Mouse (Mus musculus) splenic B cell, adult 2 months (primary cell): ENCODE data around the gene Twsg1.

Source experiments
- DNase-seq: peaks from one replicate; pipeline ENCODE4 v3.0.0-alpha.2; 2011; ENCODE audit warnings: low read depth, low spot score
- H3K27me3 ChIP-seq: 2 replicates; pipeline ENCODE4 v1.6.1; 2012; ENCODE audit warnings: mild to moderate bottlenecking, low read length, moderate library complexity, mixed read lengths; ENCODE audit not compliant: control insufficient read depth, poor library complexity, insufficient read depth, severe bottlenecking
- H3K36me3 ChIP-seq: 2 replicates; pipeline ENCODE4 v1.6.1; 2012; ENCODE audit warnings: mild to moderate bottlenecking, low read length, moderate library complexity, mixed read lengths; ENCODE audit not compliant: control insufficient read depth, poor library complexity, insufficient read depth, severe bottlenecking

Gene Twsg1

DNA sequence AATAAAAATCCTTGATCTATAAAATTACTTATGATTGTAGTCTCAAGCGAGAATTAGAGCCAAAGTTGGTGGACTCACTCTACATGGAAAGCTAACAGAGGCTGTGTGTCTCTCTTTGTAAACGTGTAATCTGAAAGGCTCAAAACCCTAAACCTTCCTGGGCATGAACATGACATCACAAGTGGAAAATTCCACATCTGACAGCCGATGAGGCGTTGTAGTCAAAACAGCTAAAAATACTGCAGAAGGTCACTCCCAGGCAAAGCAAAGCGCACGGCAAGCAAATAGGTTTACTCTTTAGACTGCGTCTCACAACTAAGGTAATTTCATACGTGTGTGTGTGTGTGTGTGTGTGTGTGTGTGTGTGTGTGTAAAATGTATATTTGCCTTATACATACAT lies 3.7 kb downstream of the Twsg1 start:
- Histone ChIP-seq H3K27me3 (peaks cover 2% of the 10 kb centered on the region; the same call in 1 of the 2 replicates), H3K36me3 (0 out of 2 replicates have a peak, but pooled peaks cover 2% of the 10 kb centered on the region)
- peak; percentile 80 for DNase-seq

DNA sequence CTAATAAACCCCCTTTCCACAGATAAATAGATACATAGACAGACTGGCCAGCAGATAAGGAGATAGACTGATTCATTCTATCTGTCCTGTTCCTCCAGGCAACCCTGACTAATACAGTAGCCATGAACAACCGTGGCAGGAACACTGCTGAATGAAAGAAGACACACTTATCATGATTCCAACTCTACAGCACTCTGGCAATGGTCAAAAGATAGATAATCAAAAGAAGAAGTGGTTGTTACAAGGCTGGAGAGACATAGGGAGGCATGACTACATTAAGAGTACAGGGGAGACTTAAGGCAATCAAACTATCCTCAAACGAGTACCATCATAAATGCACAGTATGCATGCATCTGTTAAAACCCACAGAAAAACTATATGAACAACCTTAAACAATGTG lies 5.6 kb downstream of the Twsg1 start:
- peaks cover 2% of the 10 kb centered on the region; the same call in 1 of the 2 replicates for H3K27me3 ChIP-seq
- H3K36me3 ChIP-seq = 0 out of 2 replicates have a peak, but pooled peaks cover 2% of the 10 kb centered on the region
- DNase-seq = no peak

DNA sequence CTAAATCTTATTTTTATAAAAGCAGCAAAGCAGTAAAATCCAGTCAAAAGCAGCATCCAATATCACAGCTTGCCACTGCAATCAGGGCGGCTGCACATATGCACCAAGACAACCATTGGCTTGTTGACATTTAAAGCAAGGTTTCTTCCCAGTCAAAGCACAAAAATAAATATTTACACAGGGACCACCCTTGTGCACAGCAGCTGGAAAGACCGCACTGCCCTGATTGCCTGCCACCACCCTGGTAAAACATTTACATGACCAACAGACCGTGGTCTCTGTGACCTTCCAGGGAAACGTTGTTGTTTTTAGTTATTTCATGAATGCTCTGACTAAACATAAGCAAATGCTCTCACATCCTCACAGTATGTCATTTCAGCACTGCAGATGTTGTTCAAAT lies 8.6 kb downstream of the Twsg1 start:
- no peak for DNase-seq
- Histone ChIP-seq H3K27me3 (no peaks in the 10 kb centered on the region), H3K36me3 (no peaks in the 10 kb centered on the region)

DNA sequence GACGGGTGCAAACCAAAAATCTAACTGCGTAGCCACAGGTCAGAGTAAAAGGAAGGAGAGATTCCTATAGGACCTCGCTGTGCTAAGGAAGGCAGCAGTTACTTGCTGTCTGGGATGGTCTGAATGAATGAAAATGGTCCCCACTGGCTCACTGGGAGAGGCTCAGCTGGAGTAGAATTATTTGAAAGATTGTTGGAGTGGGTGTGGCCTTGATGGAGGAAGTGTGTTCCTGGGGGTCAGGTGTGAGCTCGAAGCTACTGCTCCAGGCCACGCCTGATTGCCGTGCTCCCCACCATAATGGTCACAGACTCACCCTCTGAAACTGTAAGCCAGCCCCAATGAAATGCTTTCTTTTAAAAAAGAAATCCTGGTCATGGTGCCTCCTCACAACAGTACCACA lies 9.8 kb downstream of the Twsg1 start:
- DNase-seq = peak; percentile 25
- no peaks in the 10 kb centered on the region for H3K36me3 ChIP-seq
- H3K27me3 ChIP-seq = no peaks in the 10 kb centered on the region

DNA sequence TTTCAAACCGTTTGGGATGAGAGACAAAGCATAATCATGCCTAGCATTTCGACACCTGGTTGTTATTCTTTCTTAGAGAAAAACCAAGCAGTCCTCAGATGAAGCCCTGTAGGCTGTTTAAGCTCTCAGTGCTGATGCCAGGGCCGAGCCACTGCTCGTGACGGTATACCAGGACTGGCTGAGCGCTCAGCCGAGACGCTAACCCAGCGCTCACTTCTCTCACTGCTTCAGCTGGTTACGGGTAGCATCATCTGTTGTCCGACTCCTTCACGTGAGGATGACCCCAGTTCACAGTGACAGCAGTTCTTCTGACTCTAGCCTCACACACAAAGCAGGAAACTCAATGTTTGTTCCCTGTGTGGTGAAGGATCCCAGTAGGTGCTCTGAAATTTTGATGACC lies 10.8 kb downstream of the Twsg1 start:
- H3K36me3 ChIP-seq = no peaks in the 10 kb centered on the region
- DNase-seq = peak; percentile 80
- H3K27me3 ChIP-seq = no peaks in the 10 kb centered on the region

DNA sequence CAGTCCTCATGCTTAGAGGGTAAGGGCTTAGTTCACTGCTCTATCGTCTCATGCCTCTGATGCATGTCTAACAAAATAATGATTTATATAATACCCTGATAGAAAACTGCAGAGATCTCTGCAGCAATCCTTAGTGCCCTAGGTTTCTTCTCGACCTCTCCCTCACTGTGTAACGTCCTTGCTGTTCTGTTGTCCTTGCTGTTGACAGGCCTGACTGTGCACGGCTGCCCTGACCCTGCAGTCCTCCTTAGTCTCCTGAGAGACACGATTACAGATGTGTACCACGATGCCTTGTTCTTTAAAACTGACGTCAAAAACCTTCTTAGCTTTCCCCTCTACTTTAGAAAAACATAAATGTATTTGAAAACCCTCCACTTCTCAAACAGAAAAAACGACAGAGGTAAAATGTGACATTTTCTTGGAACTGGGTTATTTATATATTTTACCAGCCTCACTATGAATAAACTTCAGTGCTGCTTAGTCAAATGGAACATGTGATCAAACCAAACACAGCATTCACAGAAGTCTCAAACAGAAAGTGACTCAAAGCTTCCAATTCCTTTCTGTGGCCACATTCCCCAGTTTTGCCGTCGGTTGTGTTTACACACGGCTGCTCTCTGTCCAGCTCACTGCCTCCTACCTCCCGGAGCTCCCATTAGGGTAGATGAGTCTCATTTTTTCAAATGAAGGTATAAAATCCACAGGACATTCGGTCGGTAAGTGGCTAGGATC lies 11.4 kb downstream of the Twsg1 start:
- Histone ChIP-seq H3K36me3 (no peaks in the 10 kb centered on the region), H3K27me3 (no peaks in the 10 kb centered on the region)
- DNase-seq = peak; percentile 46

DNA sequence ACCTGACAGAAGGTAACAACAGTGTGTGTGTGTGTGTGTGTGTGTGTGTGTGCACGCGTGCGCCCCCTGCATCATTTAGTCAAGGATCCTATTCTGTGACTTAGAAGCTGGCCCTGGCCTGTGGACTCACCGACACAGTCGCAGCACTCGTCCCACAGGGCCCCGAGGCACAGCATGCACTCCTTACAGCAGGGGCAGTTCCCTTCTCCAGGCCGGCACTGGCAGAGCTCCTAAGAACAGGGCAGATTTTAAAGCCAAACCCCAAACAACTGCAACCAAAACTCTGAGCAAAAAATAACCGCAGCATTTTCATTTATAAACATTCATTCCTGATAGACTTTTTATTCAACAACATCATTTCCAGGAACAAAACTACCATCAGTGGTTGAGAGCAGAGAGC lies 13.4 kb downstream of the Twsg1 start:
- no peaks in the 10 kb centered on the region for H3K27me3 ChIP-seq
- H3K36me3 ChIP-seq = no peaks in the 10 kb centered on the region
- DNase-seq = no peak

DNA sequence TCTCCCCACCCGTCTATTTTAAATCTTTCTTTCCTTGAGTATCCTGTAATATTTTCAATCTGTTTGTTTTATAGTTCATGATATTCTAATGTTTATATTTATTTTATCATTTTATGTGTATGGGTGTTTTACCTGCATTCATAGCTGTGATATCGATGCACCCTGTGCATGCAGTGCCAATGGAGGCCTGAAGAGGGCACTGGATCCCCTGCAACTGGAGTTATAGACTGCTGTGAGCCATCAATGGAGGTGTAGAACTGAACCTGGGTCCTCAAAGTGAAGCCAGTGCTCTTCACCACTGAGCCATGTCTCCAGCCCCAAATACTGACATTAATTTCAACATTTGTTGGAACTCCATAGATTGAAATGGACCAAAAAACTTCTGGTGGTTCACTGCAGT lies 17.3 kb downstream of the Twsg1 start:
- H3K36me3 ChIP-seq = no peaks in the 10 kb centered on the region
- H3K27me3 ChIP-seq = no peaks in the 10 kb centered on the region
- DNase-seq = peak; percentile 44

DNA sequence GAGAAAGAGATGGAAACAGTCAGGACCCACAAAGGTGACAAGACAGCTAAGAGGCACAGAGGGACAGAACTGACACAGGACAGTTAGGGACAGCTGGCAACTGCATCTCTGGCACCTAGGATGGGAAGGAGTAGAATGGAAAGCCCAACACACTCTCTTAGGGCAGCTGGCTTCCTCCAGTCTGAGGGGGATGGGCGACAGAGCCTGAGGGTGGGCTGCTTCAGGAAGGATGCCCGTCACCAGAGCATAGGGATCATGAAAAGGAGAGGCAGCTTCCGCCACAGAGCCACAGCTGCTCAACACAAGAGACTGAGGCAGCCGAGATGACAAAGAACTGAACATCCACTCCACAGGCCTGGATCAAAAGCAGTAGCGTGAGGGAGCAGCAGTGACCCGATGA lies 19.5 kb downstream of the Twsg1 start:
- no peaks in the 10 kb centered on the region for H3K36me3 ChIP-seq
- DNase-seq = no peak

DNA sequence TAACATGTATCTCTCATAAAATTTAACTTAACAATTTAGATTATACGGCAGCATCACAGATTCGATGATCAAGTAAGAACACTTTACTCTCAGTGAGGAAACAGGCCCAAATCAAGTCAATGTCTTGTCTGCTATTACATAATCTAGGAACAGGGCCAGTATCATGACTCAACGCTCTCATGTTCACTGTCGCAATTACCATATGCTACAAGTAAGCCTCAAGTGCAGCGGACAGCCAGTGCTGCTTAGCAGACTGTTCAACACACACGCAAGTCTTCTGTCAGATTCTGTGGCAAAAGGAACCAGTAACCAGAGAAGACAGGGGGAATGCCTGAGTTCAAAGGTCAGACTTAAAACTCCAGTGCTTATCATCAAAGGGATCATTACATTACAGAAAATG lies 20.1 kb downstream of the Twsg1 start:
- H3K27me3 ChIP-seq = no peaks in the 10 kb centered on the region
- no peak for DNase-seq
- no peaks in the 10 kb centered on the region for H3K36me3 ChIP-seq

More for the DNA sequence above, 19.5 kb downstream of the Twsg1 start:
- no peaks in the 10 kb centered on the region for H3K27me3 ChIP-seq

DNA sequence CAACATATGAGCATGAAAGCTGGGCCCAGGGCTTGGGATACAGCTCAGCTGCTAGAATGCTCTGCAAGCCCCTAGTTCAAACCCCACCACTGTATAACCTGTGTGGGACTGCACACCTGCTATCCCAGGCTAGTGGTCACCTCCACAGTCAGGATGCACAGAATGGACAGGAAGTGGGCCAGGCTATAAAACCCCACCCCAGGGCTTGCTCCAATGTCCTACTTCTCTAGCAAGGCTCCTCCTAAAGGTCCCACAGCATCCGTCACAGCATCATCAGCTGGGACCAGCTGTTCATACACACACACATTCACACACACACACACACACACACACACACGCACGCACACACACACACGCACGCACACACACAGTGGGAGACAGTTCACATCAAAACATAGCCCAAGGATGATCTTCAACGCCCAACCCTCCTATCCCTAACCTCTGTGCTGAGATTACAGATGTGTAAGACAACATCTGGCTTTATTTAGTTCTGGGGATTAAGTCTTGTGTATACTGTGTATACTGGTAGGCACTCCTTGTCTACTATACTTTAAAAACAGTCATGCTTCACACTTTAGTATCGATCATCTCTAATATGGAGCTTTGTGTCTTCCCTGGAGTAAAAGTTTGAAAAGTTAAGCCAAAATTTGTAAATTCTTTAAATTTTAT lies 20.7 kb downstream of the Twsg1 start:
- DNase-seq = no peak
- H3K27me3 ChIP-seq = no peaks in the 10 kb centered on the region
- H3K36me3 ChIP-seq = peaks cover 4% of the 10 kb centered on the region

DNA sequence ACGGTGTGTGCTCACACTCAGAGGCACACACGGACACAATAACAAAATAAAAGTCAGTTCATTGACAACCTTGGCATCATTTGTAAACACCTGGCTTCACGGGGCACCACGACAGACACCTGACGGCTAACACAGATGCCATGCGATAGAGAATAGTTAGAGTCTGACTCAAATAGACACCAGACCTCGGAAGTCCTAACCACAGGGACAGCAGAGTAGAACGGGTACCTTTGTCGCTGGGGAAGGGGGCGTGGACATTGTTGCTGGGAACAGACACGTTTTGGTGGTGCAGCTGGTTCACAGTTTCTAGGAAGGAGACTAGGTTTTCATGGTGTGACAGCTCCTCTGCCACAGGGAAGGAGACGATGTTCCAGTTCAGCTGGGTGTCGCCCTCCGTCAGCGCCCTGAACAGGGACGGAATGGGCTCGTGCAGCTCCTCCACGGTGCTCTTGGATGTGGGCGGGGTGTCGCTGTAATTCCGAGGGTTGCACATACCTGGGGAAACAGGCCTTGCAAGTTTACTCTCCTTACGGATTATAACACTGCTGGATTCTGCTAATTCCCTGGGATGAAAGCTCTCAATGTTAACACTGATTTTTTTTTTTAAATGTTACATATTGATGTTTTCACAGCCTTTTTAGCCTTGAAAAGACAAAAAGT lies 21.6 kb downstream of the Twsg1 start:
- Histone ChIP-seq H3K27me3 (no peaks in the 10 kb centered on the region), H3K36me3 (peaks cover 4% of the 10 kb centered on the region)
- DNase-seq = no peak

DNA sequence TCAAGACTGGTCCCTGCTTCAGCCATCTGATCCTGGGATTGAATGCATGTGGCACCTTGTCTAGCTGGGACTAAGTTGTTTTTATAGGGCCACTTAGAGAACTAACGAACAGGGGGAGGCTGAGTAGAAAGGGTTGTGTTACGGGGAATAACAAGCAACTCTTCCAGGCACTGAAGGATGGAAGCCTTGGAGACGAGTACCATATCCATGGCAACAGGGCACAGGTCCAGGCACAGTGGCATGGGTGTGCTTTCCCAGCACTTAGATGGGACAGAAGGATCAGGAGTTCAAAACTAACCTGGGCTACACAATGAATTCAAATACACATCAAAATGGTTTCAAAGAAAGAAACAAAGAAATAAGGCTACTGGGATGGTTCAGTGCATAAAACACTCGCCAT lies 23.9 kb downstream of the Twsg1 start:
- Histone ChIP-seq H3K36me3 (peaks cover 11% of the 10 kb centered on the region), H3K27me3 (no peaks in the 10 kb centered on the region)
- no peak for DNase-seq

DNA sequence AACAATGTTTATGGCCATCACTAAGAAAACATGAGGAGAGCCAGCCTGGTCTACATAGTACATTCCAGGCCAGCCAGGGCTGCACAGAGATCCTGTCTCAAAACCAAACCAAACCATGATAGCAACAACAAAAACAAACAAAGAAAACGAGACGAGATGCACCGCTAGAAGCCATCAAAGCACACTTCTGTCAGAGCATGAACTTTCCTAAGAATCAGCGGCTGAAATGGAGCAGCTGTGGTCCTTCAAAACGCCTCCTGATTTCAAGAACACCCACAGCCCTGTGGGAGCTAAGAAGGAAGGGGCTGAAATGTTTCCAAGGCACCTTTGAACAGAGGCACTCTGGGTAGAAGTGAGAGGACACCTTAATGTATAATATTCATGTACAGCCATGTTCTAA lies 26.8 kb downstream of the Twsg1 start:
- DNase-seq = no peak
- peaks cover 14% of the 10 kb centered on the region for H3K36me3 ChIP-seq
- no peaks in the 10 kb centered on the region for H3K27me3 ChIP-seq

DNA sequence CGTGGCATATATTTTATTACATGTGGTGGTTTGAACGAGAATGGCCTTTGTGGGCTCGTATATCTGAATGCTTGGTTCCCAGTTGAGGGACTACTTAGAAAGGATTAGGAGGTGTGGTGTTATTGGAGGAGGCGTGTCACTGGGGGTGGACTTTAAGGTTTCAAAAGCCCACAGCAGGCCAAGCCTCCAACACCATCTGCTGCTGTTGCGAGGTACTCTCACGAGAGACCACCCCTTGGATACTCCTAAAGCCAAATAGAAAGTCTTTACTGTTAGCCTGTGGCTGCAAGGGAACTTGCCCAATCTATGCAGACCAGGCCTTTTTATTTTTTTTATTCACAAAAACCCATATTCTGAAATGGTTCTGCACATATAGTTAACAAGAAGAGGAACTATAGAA lies 29.1 kb downstream of the Twsg1 start:
- H3K36me3 ChIP-seq = peaks cover 14% of the 10 kb centered on the region
- DNase-seq = no peak
- no peaks in the 10 kb centered on the region for H3K27me3 ChIP-seq
